In genomic region chr2:35558826-35559550, GRCm38 (mm10) we compare ENCODE assay signal across 9 mouse cellular contexts. TPM values are rescaled to one million over a fixed set of nuclear protein-coding genes. Genes with fewer than 3 reads are reported as not detected.
DNase-seq lines count a peak whose midpoint lies in the region; ATAC-seq and TF ChIP-seq lines count a peak whose summit lies in the region.
"Had no signal": no experiment of that assay in that cellular context is flagged by ENCODE, and none has a peak within 500 bp of the region (broad histone marks: within the 10 kb centered on the region; RNA-seq: fewer than 3 reads in every experiment).

No protein-coding gene starts in this region.

- no peak overlapping the region for H3K4me3 ChIP-seq in midbrain, embryonic 10.5 days
- H3K4me3 ChIP-seq in midbrain, embryonic 11.5 days (ENCODE audit: low read depth, low read length) = no peak overlapping the region
- no peak overlapping the region for H3K4me3 ChIP-seq in hindbrain, postnatal 0 days (ENCODE audit: low read length)
- peak overlapping the region; percentile 27 for H3K4me3 ChIP-seq in stomach, postnatal 0 days (ENCODE audit: low read depth, low read length)

- 0 out of 2 replicates have a peak, but pooled peaks cover 13% of the 10 kb centered on the region for H3K27me3 ChIP-seq in midbrain, embryonic 10.5 days (ENCODE audit: low read depth, poor library complexity, severe bottlenecking)
- no peaks in the 10 kb centered on the region for H3K27me3 ChIP-seq in midbrain, embryonic 11.5 days (ENCODE audit: control insufficient read depth, insufficient read depth, low read length)
- no peaks in the 10 kb centered on the region for H3K27me3 ChIP-seq in hindbrain, postnatal 0 days (ENCODE audit: insufficient read depth, low read length)
- no peaks in the 10 kb centered on the region for H3K27me3 ChIP-seq in stomach, postnatal 0 days (ENCODE audit: control insufficient read depth, insufficient read depth, low read length)

- peak; percentile 55 for DNase-seq in gastrocnemius, adult 18-20 months (ENCODE audit: low spot score)
- DNase-seq in gastrocnemius, postnatal 10 days = no peak
- DNase-seq in midbrain, embryonic 10.5 days (ENCODE audit: low spot score) = no peak
- no peak for DNase-seq in midbrain, embryonic 11.5 days (ENCODE audit: low spot score, missing footprints)
- no peak for DNase-seq in hindbrain, postnatal 0 days (ENCODE audit: low spot score)
- DNase-seq in stomach, postnatal 0 days (ENCODE audit: low spot score) = no peak
- DNase-seq in frontal cortex, adult 2 months (ENCODE audit: extremely low spot score in 1 of 2, low spot score in 1 of 2) = no peak
- DNase-seq: thymus, adult 2 months had no signal

- ATAC-seq in midbrain, embryonic 11.5 days (ENCODE audit: low FRiP score) = no peak
- ATAC-seq in hindbrain, postnatal 0 days = no peak
- ATAC-seq in stomach, postnatal 0 days (ENCODE audit: low FRiP score, low TSS enrichment) = no peak
- no peak for ATAC-seq in erythroblast, adult 5-6 weeks (replicated peaks; ENCODE audit: low FRiP score, poor library complexity, severe bottlenecking)

- no peak overlapping the region for H3K9ac ChIP-seq in midbrain, embryonic 11.5 days (ENCODE audit: low read length)
- peak overlapping the region; percentile 9; the same call in 1 of the 2 replicates for H3K9ac ChIP-seq in hindbrain, postnatal 0 days (replicated peaks; ENCODE audit: low read length)
- H3K9ac ChIP-seq in stomach, postnatal 0 days (ENCODE audit: low read length) = peak overlapping the region; percentile 45

- 83% methylated on average over 4 of the region's 4 CpGs for WGBS in midbrain, embryonic 10.5 days
- 76% methylated on average over 4 of the region's 4 CpGs for WGBS in midbrain, embryonic 11.5 days
- WGBS in hindbrain, postnatal 0 days = 42% methylated on average over 4 of the region's 4 CpGs
- WGBS in stomach, postnatal 0 days = 71% methylated on average over 4 of the region's 4 CpGs

- H3K4me2 ChIP-seq in midbrain, embryonic 11.5 days = no peak overlapping the region
- H3K4me2 ChIP-seq in hindbrain, postnatal 0 days (ENCODE audit: low read depth, low read length) = peak overlapping the region; percentile 16; the same call in 1 of the 2 replicates
- H3K4me2 ChIP-seq in stomach, postnatal 0 days (replicated peaks; ENCODE audit: low read depth) = peak overlapping the region; percentile 51

- H3K36me3 ChIP-seq in midbrain, embryonic 10.5 days = no peaks in the 10 kb centered on the region
- H3K36me3 ChIP-seq in midbrain, embryonic 11.5 days (ENCODE audit: control insufficient read depth, insufficient read depth, low read length) = no peaks in the 10 kb centered on the region
- no peaks in the 10 kb centered on the region for H3K36me3 ChIP-seq in hindbrain, postnatal 0 days (ENCODE audit: insufficient read depth, low read length)
- H3K36me3 ChIP-seq in stomach, postnatal 0 days (ENCODE audit: control insufficient read depth, insufficient read depth, low read length) = no peaks in the 10 kb centered on the region

- no peaks in the 10 kb centered on the region for H3K9me3 ChIP-seq in midbrain, embryonic 10.5 days (replicated peaks)
- H3K9me3 ChIP-seq in midbrain, embryonic 11.5 days (ENCODE audit: control insufficient read depth, low read length) = no peaks in the 10 kb centered on the region
- no peaks in the 10 kb centered on the region for H3K9me3 ChIP-seq in hindbrain, postnatal 0 days (ENCODE audit: low read length)
- H3K9me3 ChIP-seq in stomach, postnatal 0 days (ENCODE audit: control insufficient read depth, low read length) = no peaks in the 10 kb centered on the region

- peaks cover 12% of the 10 kb centered on the region for H3K4me1 ChIP-seq in midbrain, embryonic 10.5 days
- no peaks in the 10 kb centered on the region for H3K4me1 ChIP-seq in midbrain, embryonic 11.5 days (ENCODE audit: control insufficient read depth, insufficient read depth, low read length)
- peaks cover 10% of the 10 kb centered on the region; the same call in 1 of the 2 replicates for H3K4me1 ChIP-seq in hindbrain, postnatal 0 days (ENCODE audit: insufficient read depth, low read length)
- H3K4me1 ChIP-seq in stomach, postnatal 0 days (replicated peaks; ENCODE audit: control insufficient read depth, insufficient read depth) = no peaks in the 10 kb centered on the region; the same call in 1 of the 2 replicates

- H3K27ac ChIP-seq in midbrain, embryonic 10.5 days (replicated peaks) = 0 out of 2 replicates have a peak overlapping the region, but pooled peaks have one; percentile 42
- H3K27ac ChIP-seq in midbrain, embryonic 11.5 days (ENCODE audit: low read depth, low read length) = no peak overlapping the region
- H3K27ac ChIP-seq in hindbrain, postnatal 0 days = 0 out of 2 replicates have a peak overlapping the region, but pooled peaks have one; percentile 15
- peak overlapping the region; percentile 65 for H3K27ac ChIP-seq in stomach, postnatal 0 days (replicated peaks)

- TF ChIP-seq CTCF in hindbrain, postnatal 0 days (IDR thresholded peaks at IDR 0.05; ENCODE audit: low read depth) = no peak
- TF ChIP-seq CTCF in stomach, postnatal 0 days (IDR thresholded peaks at IDR 0.05; ENCODE audit: low read depth) = no peak

- TF ChIP-seq EP300 in stomach, postnatal 0 days (optimal IDR thresholded peaks at IDR 0.05) = no peak

RNA-seq across cellular contexts. Expression of gene Dab2ip, which starts 0.9 kb away (rescaled TPM):
- total RNA-seq in gastrocnemius, adult 18-20 months (2021) = 10 to 100 TPM; 41.7 to 46.3 TPM
- 10 to 100 TPM; 44.3 to 56.9 TPM for total RNA-seq in gastrocnemius, postnatal 10 days (2021)
- polyA plus RNA-seq in midbrain, embryonic 10.5 days (2016; fragmentation: Nextera tagmentation; extraction: Ambion mirVana) = 19.7 and 24.7 TPM in 2 replicates
- 32.6 and 42.3 TPM in 2 replicates for polyA plus RNA-seq in midbrain, embryonic 11.5 days (2014; fragmentation: Nextera tagmentation; extraction: Ambion mirVana)
- 161 and 163 TPM in 2 replicates for total RNA-seq in hindbrain, postnatal 0 days (2014; rRNA removed)
- 64.5 and 69.9 TPM in 2 replicates for polyA plus RNA-seq in hindbrain, postnatal 0 days (2015; fragmentation: Nextera tagmentation; extraction: Ambion mirVana)
- 46.4 and 48.1 TPM in 2 replicates for polyA plus RNA-seq in stomach, postnatal 0 days (2015; fragmentation: Nextera tagmentation; extraction: Ambion mirVana)
- 0.19 and 2.3 TPM in 2 replicates for total RNA-seq in erythroblast, adult 5-6 weeks (2015; ENCODE audit: low replicate concordance)
- 1.4 and 2.2 TPM in 2 replicates for total RNA-seq in erythroblast, adult 5-6 weeks (2017; ENCODE audit: low replicate concordance)
- 73.9 and 77.2 TPM in 2 replicates for polyA plus RNA-seq in frontal cortex, adult 2 months (2012; rRNA removed)
